Mouse (Mus musculus): ENCODE results near the gene Emilin1.

Gene Emilin1

DNA sequence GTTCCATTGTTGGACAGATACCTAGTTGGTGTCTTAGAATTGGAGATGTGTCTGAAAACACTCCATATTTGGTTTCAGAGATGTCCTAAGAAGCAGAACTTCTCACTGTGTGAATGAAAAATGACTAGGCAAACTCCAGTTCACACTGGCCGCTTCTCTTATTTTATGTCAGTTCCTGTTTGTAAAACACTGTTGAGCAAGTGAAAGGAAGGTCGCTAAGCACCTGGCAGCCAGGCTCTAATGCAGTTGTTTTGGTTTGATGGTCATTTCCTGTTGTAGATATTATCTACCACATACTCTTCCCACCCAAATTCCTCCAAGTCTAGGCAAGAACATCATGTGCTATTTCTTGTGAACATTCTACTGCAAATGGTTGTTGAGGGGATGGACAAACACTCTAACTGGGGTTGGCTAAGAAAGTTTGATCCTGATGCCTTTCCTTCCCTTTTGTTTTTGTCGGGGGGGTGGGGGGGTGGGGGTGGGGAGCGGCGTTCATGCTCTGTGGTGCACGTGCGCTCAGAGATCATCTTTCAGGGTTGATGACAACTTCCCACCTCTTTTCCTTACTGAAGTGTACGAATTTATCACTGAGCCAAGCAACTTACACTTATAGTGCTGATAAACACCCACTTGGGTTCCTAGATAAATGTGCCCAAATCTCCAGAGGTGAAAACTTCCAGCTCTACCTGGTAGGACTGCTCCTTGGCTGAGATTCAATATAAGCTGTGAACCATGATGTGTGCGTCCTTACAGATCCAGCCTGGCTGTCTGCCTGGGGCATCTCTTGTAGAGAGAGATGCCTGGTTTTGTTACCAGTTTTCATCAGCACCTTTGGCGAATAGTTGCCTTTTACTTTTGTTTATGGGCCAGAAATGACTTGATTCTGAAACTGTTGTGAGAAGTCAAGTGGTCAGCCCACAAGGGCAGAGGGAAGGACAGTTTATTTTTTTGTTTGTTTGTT lies 48.6 kb downstream of the Emilin1 start:
- no peak for DNase-seq

DNA sequence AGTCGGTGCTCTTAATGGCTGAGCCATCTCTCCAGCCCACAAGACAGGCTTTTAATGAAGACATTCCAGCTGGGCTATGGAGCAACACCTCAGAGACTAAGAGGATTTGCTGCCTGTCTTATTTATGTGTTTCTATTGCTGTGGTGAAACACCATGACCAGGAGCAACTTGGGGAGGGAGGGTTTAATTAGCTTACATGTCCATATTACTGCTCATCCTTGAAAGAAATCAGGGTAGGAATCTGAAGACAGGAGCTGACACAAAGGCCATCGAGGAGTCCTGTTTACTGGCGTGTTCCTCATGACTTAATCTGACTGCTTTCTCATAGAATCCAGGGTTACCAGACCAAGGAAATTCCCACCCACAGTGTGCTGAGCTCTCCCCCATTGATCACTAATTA lies 50.7 kb downstream of the Emilin1 start:
- no peak for DNase-seq

DNA sequence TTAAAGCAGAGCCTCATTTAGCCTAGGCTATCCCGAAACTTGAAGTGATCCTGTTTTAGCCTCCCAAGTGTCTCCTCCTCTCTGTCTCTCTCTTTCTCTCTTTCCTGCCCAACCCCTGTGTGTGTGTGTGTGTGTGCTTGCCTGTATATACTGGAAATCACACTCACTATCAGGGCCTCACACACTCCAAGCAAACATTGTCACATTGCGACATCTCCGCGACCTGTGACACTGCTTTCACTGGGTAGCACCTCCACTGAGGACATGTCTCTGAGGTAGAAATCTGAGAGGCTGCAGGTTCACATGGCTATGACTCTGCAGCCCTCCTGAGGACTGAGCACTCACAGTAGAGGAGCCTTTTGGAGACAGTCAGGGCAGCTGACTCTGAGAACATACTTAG lies 53.0 kb downstream of the Emilin1 start:
- no peak for DNase-seq

DNA sequence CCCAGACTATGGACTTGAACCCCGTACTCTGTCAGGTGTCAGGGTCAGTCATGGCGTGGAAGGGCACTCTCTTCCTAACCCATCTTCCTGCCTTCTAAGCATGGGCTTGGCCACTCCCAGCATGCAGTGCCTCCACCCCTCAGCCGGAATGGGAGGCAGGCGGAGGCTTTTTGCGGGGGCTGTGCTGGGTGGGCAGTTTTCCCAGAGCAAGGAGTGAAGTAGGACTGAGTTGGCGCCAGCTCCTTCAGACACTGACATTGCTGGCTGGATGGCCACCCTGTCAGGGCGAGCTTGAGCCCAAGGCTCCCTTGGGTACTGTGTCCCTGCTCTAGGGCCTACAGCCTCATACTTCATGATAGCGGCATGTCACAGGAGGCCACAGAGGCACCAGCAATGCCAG lies 55.2 kb downstream of the Emilin1 start, which contains the start of gene Tcf23:
Gene Tcf23, plus strand, starts transcription at position 247 of the 400 bp plus-strand sequence.
- DNase-seq = no peak

DNA sequence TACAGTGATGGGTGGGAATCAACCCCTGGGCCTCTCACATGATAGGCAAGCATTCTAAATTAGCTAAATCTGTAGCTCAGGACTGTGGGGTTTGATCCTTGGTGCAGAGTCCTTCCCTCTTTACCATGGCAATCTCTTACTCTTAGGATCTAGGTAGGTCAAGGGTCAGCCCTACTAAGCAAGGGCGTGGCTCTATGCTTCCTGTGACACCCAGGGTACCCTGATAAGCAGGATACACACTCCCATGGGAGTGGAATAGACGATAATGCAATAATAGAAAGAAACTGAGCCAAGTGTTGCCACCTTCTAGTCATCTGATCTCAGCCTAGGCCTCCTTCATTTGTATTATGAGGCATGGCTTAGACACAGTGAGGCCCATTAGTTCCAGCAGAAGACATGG lies 56.2 kb downstream of the Emilin1 start:
- no peak for DNase-seq
